Mouse (Mus musculus): ENCODE measurements at regions not wholly inside any gene's neighbourhood (a gene's known extent, or its start where the extent isn't known, plus 50 kb on each side); places are given as distances from the start of the nearest gene placed in this dataset.

DNA sequence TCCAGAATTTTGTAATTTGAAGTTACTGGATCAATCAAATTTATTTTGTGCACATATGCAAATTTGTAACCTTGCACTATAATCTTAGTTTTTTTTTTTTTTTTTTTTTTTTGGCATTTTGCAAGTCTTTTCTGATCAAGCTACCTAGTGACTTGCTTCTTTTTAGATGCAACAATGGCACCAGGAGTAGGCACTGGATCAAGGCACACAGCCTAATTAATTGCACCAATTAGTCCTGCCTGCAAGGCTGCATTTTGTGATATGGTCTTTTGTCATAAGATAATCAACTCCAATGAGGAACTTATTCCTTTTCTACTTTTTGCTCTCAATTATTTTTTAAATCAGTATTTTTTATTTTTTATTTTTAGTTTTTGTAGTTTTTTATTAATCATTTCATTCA, 105.5 kb upstream of the Ccnh start:
- TF ChIP-seq CTCF (IDR thresholded peaks at IDR 0.05; ENCODE audit: low read depth) (no peak), EP300 (IDR thresholded peaks at IDR 0.05; ENCODE audit: low read depth) (no peak)
